Mouse (Mus musculus): ENCODE measurements around the gene Ak4. TPM values are rescaled to one million over a fixed set of nuclear protein-coding genes. Genes with fewer than 3 reads are reported as not detected.

Gene Ak4
- polyA plus RNA-seq (2015; fragmentation: Nextera tagmentation; extraction: Ambion mirVana): 8.8 and 9.5 TPM in 2 replicates

DNA sequence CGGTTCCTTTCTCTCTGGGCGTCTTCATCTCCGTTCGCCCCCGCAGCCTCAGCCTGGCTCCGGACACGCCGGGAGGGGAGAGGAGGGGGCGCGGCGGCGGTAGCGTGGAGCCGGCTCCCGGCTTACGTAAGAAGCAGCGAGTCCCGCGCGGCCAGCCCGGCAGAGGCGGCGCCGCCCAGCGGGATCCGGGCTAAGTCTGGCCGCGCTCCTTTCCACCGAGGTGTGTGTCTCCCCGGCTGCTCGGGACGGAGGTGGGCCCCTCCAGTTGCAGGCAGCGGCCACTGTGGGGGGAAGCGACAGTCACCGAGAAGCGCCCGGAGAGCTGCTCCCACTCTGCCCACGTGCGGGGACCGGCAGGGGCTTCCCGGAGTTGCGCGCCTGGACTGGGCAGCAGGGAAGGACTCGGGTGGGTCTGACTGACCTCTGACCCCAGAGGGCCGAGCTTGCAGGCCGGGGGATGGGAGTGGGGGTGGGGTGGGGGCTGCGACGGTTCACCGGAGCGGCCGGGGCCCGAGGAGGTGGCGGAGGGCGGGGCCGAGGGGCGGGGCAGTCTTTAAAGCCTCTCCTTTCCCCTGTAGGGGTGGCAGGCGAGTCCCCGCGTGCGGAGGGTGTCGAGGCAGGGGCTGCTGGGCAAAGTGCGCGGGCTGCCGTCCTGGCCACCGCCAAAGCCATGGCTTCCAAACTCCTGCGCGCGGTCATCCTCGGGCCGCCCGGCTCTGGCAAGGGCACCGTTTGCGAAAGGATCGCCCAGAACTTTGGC, at the start of gene Ak4:
Gene Ak4 (plus strand): TSS at position 127 of the 760 bp plus-strand sequence.
- Histone ChIP-seq H3K36me3 (ENCODE audit: control insufficient read depth, insufficient read depth) (no peaks in the 10 kb centered on the region), H3K27me3 (replicated peaks; ENCODE audit: control insufficient read depth, insufficient read depth, low read length) (no peaks in the 10 kb centered on the region), H3K27ac (ENCODE audit: low read length) (no peak within 1 kb of the TSS), H3K4me2 (ENCODE audit: low read length) (peak within 1 kb of the TSS; percentile 97), H3K4me1 (replicated peaks; ENCODE audit: control insufficient read depth, insufficient read depth, low read length) (peaks cover 9% of the 10 kb centered on the region), H3K4me3 (replicated peaks; ENCODE audit: low read length) (peak within 1 kb of the TSS; percentile 70), H3K9me3 (ENCODE audit: control insufficient read depth, low read length) (no peaks in the 10 kb centered on the region), H3K9ac (replicated peaks; ENCODE audit: low read depth, low read length) (peak within 1 kb of the TSS; percentile 69)
- ATAC-seq: peak; percentile 70
- under 1% methylated on average over 43 of the region's 74 CpGs for WGBS

DNA sequence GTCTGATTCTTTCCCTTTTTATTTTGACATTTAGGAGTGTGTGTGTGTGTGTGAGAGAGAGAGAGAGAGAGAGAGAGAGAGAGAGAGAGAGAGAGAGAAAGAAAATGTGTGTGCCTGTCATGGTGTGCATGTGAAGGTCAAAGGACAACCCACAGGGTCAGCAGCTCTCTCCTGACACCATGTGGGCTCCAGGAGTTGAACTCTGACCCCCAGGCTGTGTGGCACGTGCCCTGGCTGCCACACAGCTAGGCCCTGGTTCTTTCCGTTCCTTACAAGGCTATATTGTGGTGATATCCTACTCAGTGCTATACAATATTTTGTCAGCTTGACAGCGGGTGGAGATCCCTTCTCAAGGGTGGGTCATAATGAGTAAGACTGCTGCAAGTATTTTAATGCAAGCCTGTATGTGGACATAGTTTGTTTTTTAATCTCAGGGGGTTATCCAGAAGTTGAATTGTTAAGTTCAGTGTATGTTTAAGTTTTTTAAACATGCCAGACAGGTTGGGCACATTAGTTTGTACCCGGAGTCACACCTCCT, 49.3 kb upstream of the Ak4 start:
- Histone ChIP-seq H3K9me3 (ENCODE audit: control insufficient read depth, low read length) (no peaks in the 10 kb centered on the region), H3K4me2 (ENCODE audit: low read length) (no peak overlapping the region), H3K4me3 (replicated peaks; ENCODE audit: low read length) (no peak overlapping the region), H3K4me1 (replicated peaks; ENCODE audit: control insufficient read depth, insufficient read depth, low read length) (no peaks in the 10 kb centered on the region), H3K9ac (replicated peaks; ENCODE audit: low read depth, low read length) (no peak overlapping the region), H3K36me3 (ENCODE audit: control insufficient read depth, insufficient read depth) (no peaks in the 10 kb centered on the region), H3K27me3 (replicated peaks; ENCODE audit: control insufficient read depth, insufficient read depth, low read length) (no peaks in the 10 kb centered on the region), H3K27ac (ENCODE audit: low read length) (no peak overlapping the region)
- WGBS: 65% methylated on average over 4 of the region's 4 CpGs
- ATAC-seq: no peak

- WGBS: 68% methylated on average over 2 of the region's 2 CpGs
Observed at GRCm38 (mm10) chr4:101372283-101372682, 46.8 kb upstream of the Ak4 start.

DNA sequence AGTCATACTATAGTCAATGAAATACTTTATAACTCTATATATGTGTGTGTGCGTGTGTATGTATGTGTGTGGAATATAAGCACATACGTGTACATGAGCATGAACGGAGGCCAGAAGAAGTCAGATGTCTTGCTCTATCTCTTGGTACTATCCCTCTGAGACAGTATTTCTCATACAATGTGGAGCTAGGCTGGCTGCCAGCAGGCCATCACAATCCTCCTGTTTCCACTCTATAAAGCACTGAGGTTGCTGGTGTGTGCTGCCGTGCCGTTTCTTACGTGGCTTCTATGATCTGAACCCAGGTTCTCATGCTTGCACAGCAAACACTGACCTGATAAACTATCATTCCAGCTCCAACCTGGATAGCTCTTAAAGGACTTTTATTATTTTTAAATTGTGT, 46.3 kb upstream of the Ak4 start:
- H3K36me3 ChIP-seq (ENCODE audit: control insufficient read depth, insufficient read depth): no peaks in the 10 kb centered on the region
- H3K27me3 ChIP-seq (replicated peaks; ENCODE audit: control insufficient read depth, insufficient read depth, low read length): no peaks in the 10 kb centered on the region
- H3K9ac ChIP-seq (replicated peaks; ENCODE audit: low read depth, low read length): no peak overlapping the region
- 91% methylated on average over 6 of the region's 6 CpGs for WGBS
- no peaks in the 10 kb centered on the region; the same call in 1 of the 2 replicates for H3K4me1 ChIP-seq (replicated peaks; ENCODE audit: control insufficient read depth, insufficient read depth, low read length)
- H3K4me3 ChIP-seq (replicated peaks; ENCODE audit: low read length): no peak overlapping the region
- ATAC-seq: no peak
- H3K4me2 ChIP-seq (ENCODE audit: low read length): no peak overlapping the region
- no peak overlapping the region for H3K27ac ChIP-seq (ENCODE audit: low read length)
- no peaks in the 10 kb centered on the region for H3K9me3 ChIP-seq (ENCODE audit: control insufficient read depth, low read length)

More at GRCm38 (mm10) chr4:101372283-101372682, 46.8 kb upstream of the Ak4 start:
- H3K4me2 ChIP-seq (ENCODE audit: low read length): no peak overlapping the region
- H3K27ac ChIP-seq (ENCODE audit: low read length): no peak overlapping the region
- no peaks in the 10 kb centered on the region for H3K36me3 ChIP-seq (ENCODE audit: control insufficient read depth, insufficient read depth)
- H3K4me1 ChIP-seq (replicated peaks; ENCODE audit: control insufficient read depth, insufficient read depth, low read length): no peaks in the 10 kb centered on the region; the same call in 1 of the 2 replicates
- H3K9me3 ChIP-seq (ENCODE audit: control insufficient read depth, low read length): no peaks in the 10 kb centered on the region
- no peak overlapping the region for H3K9ac ChIP-seq (replicated peaks; ENCODE audit: low read depth, low read length)
- ATAC-seq: no peak
- H3K4me3 ChIP-seq (replicated peaks; ENCODE audit: low read length): no peak overlapping the region
- H3K27me3 ChIP-seq (replicated peaks; ENCODE audit: control insufficient read depth, insufficient read depth, low read length): no peaks in the 10 kb centered on the region

- ATAC-seq: no peak
- no peaks in the 10 kb centered on the region for H3K36me3 ChIP-seq (ENCODE audit: control insufficient read depth, insufficient read depth)
- H3K4me3 ChIP-seq (replicated peaks; ENCODE audit: low read length): no peak overlapping the region
- 81% methylated on average over 8 of the region's 8 CpGs for whole genome bisulfite sequencing
- peaks cover 7% of the 10 kb centered on the region for H3K4me1 ChIP-seq (replicated peaks; ENCODE audit: control insufficient read depth, insufficient read depth, low read length)
- H3K9ac ChIP-seq (replicated peaks; ENCODE audit: low read depth, low read length): no peak overlapping the region
- no peak overlapping the region for H3K27ac ChIP-seq (ENCODE audit: low read length)
- no peaks in the 10 kb centered on the region for H3K27me3 ChIP-seq (replicated peaks; ENCODE audit: control insufficient read depth, insufficient read depth, low read length)
- H3K4me2 ChIP-seq (ENCODE audit: low read length): no peak overlapping the region
- no peaks in the 10 kb centered on the region for H3K9me3 ChIP-seq (ENCODE audit: control insufficient read depth, low read length)
Observed at GRCm38 (mm10) chr4:101374104-101374503, 45.0 kb upstream of the Ak4 start.

DNA sequence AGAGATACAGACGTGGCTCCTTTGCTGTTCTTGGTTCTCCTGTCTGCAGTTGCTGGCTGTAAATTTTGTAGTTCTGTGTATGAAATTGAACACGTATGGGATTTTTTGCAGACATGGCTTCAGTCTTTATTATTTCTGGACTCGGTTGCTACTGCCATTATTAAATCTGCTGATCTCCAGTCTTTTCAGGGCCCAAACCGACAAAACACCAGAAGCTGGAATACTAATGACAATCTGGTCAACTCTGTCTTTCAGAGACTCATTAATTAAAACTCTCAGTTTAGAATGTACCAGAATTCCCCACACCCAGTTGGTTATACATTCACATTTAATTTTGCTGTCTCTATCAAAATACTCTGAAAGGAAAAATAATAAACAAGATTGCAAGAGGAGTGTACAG, 42.2 kb upstream of the Ak4 start:
- H3K4me2 ChIP-seq (ENCODE audit: low read length): no peak overlapping the region
- WGBS: 48% methylated on average over 4 of the region's 4 CpGs
- no peaks in the 10 kb centered on the region for H3K27me3 ChIP-seq (replicated peaks; ENCODE audit: control insufficient read depth, insufficient read depth, low read length)
- peak; percentile 49; the same call in 1 of the 2 replicates for ATAC-seq
- peaks cover 7% of the 10 kb centered on the region for H3K4me1 ChIP-seq (replicated peaks; ENCODE audit: control insufficient read depth, insufficient read depth, low read length)
- no peak overlapping the region for H3K9ac ChIP-seq (replicated peaks; ENCODE audit: low read depth, low read length)
- H3K27ac ChIP-seq (ENCODE audit: low read length): peak overlapping the region; percentile 69
- H3K9me3 ChIP-seq (ENCODE audit: control insufficient read depth, low read length): no peaks in the 10 kb centered on the region
- H3K4me3 ChIP-seq (replicated peaks; ENCODE audit: low read length): no peak overlapping the region
- H3K36me3 ChIP-seq (ENCODE audit: control insufficient read depth, insufficient read depth): no peaks in the 10 kb centered on the region

GRCm38 (mm10) chr4:101378241-101378640, 40.8 kb upstream of the Ak4 start:
- no peak overlapping the region for H3K4me3 ChIP-seq (replicated peaks; ENCODE audit: low read length)
- H3K9me3 ChIP-seq (ENCODE audit: control insufficient read depth, low read length): no peaks in the 10 kb centered on the region
- H3K36me3 ChIP-seq (ENCODE audit: control insufficient read depth, insufficient read depth): no peaks in the 10 kb centered on the region
- no peak overlapping the region for H3K9ac ChIP-seq (replicated peaks; ENCODE audit: low read depth, low read length)
- peaks cover 7% of the 10 kb centered on the region for H3K4me1 ChIP-seq (replicated peaks; ENCODE audit: control insufficient read depth, insufficient read depth, low read length)
- H3K4me2 ChIP-seq (ENCODE audit: low read length): no peak overlapping the region
- no peak overlapping the region for H3K27ac ChIP-seq (ENCODE audit: low read length)
- ATAC-seq: no peak
- WGBS: 47% methylated on average over 4 of the region's 4 CpGs
- H3K27me3 ChIP-seq (replicated peaks; ENCODE audit: control insufficient read depth, insufficient read depth, low read length): no peaks in the 10 kb centered on the region

DNA sequence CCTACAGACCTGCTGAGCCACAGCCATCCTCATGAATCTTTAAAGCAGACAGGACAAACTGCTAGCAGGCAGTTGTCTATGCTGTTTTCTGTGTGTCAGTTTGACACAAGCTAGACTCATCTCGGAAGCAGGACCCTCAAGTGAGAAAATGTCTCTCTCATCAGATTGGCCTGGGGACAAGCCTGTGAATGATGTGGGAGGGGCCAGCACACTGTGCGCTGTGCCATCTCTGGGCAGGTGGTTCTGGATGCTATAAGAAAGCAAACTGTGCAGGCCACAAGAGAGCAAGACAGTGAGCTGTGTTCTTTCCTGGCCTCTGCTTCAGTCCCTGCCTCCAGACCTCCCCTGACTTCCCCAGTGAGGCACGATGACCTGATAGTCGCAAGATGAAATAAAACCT, 40.3 kb upstream of the Ak4 start:
- H3K4me3 ChIP-seq (replicated peaks; ENCODE audit: low read length): no peak overlapping the region
- H3K4me1 ChIP-seq (replicated peaks; ENCODE audit: control insufficient read depth, insufficient read depth, low read length): peaks cover 7% of the 10 kb centered on the region
- no peaks in the 10 kb centered on the region for H3K9me3 ChIP-seq (ENCODE audit: control insufficient read depth, low read length)
- no peak for ATAC-seq
- H3K36me3 ChIP-seq (ENCODE audit: control insufficient read depth, insufficient read depth): no peaks in the 10 kb centered on the region
- H3K4me2 ChIP-seq (ENCODE audit: low read length): no peak overlapping the region
- no peaks in the 10 kb centered on the region for H3K27me3 ChIP-seq (replicated peaks; ENCODE audit: control insufficient read depth, insufficient read depth, low read length)
- 70% methylated on average over 4 of the region's 4 CpGs for WGBS
- H3K27ac ChIP-seq (ENCODE audit: low read length): no peak overlapping the region
- no peak overlapping the region for H3K9ac ChIP-seq (replicated peaks; ENCODE audit: low read depth, low read length)

GRCm38 (mm10) chr4:101385002-101385401, 34.1 kb upstream of the Ak4 start:
- Histone ChIP-seq H3K4me2 (ENCODE audit: low read length) (no peak overlapping the region), H3K9ac (replicated peaks; ENCODE audit: low read depth, low read length) (no peak overlapping the region), H3K36me3 (ENCODE audit: control insufficient read depth, insufficient read depth) (no peaks in the 10 kb centered on the region), H3K4me1 (replicated peaks; ENCODE audit: control insufficient read depth, insufficient read depth, low read length) (no peaks in the 10 kb centered on the region), H3K27me3 (replicated peaks; ENCODE audit: control insufficient read depth, insufficient read depth, low read length) (no peaks in the 10 kb centered on the region), H3K9me3 (ENCODE audit: control insufficient read depth, low read length) (no peaks in the 10 kb centered on the region), H3K27ac (ENCODE audit: low read length) (no peak overlapping the region), H3K4me3 (replicated peaks; ENCODE audit: low read length) (no peak overlapping the region)
- WGBS: 59% methylated on average over 2 of the region's 2 CpGs
- no peak for ATAC-seq
